Mouse (Mus musculus) ovary, adult 18-20 months (tissue): ENCODE measurements at regions not wholly inside any gene's neighbourhood (a gene's known extent, or its start where the extent isn't known, plus 50 kb on each side); places are given as distances from the start of the nearest gene placed in this dataset.

Experiments used
- DNase-seq: peaks from one replicate; pipeline ENCODE4 v3.0.0; 2022; ENCODE audit warnings: low spot score, mixed read lengths

DNA sequence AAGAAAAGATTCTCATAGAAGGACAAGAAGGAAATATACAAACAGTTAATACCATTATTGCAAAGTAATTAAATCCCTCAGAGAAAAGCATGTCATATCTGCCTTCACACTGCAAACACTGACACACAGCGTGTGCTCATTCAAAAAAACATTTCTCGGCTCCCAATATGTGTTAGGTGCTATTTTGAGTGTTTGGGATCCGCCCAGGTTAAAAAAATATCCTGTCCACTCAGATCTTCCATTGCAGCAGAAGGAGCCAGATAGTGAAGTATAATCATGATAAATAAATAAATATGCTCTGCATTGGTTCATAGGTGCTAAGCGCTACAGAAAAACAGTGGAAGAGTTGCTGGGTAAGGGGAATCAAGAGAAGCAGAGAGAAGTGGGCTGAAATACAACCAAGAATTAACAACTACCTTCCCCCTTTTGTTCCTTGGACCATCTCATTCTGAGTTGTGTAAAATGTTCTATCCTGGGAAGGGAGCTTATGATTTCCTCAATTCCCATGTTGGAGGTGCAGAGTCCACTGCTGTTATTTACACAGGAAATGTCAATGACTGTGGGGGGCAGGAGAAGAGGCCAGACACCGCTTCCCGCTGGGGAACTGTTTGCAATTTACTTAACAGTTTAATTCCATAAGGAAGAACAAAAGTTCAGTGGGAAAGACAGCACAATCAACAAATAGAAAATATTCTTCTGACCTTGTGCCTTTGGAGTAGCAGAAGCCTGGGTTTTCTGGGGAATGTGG, 139.9 kb downstream of the Tle1 start:
- DNase-seq, result no peak

- DNase-seq, result no peak
Observed at GRCm38 (mm10) chr4:72049638-72050454, 150.9 kb downstream of the Tle1 start.

DNA sequence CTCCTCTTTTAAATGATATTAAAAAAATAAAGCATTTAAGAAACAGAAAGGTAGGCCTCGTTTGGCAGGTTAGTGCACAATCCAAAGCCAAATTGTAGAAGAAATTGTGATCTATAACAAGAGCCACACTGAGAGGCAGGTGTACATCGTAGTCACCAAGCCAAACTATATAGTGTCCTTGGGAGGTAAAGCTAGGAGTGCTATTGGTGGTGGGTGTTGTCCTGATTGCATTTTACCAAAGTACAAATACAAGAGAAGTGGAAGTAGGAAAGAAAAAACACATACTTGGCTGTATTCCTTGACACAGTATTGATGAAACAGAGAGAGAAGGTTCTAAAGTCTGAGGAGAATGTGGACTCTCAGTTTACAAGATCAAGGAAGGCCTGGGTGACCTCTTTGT, 178.6 kb downstream of the Tle1 start:
- no peak for DNase-seq

GRCm38 (mm10) chr4:72014221-72014850, 186.4 kb downstream of the Tle1 start:
- DNase-seq, result no peak

GRCm38 (mm10) chr4:72013583-72013982, 187.1 kb downstream of the Tle1 start:
- DNase-seq, result no peak

- no peak for DNase-seq
Observed at GRCm38 (mm10) chr4:72010316-72010715, 190.4 kb downstream of the Tle1 start.

DNA sequence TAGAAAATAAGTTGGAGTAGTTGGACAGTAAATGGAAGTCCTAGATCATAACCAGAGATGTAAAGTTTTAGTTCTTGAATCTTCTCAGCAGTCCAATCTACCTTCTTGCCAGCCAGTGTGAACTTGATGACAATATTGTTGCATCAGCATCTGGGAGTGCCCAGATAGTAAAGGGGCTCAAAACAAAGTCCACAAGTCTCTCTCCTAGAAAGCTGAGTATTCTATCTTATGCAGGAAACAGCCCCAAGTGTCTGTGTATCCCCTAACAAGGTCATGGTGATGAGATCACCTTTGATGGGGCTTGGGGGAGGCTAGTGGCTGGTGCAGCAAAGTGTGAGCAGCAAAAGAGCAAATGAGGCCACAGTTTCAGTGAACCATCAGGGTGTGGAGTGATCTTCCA, 194.8 kb downstream of the Tle1 start:
- no peak for DNase-seq

DNA sequence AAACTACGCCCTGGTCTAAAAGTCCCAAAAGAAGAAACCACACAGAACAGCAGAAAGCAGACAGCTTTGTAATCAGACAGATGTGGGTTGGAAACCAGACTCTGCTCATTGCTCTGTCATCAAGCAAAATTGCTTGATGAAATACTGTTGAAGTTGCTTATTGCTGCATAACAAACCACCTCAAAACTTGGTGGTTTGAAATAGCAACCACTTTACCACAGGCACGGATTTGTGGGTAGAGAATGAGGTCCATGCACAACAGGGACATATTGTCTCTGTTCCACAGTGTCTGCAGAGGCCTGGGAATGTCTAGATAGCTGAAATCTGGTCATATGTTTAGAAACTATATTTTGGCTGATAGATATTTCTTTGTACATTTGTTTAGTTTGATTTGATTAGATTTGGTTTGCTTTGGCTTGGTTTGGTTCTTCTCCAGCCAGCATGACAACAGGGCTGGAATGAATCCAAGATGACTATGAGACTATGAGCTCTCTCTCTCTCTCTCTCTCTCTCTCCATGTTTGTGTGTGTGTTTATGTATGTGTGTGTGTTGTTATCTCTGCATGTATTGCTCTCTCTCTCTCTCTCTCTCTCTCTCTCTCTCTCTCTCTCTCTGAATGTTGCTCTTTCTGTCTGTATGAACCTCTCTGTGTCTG, 199.4 kb downstream of the Tle1 start:
- DNase-seq, result no peak

GRCm38 (mm10) chr4:71968701-71969100, 210.9 kb upstream of the Gm11232 start:
- DNase-seq, result peak; percentile 29

- DNase-seq, result no peak
Observed at GRCm38 (mm10) chr4:71953441-71953840, 195.7 kb upstream of the Gm11232 start.

DNA sequence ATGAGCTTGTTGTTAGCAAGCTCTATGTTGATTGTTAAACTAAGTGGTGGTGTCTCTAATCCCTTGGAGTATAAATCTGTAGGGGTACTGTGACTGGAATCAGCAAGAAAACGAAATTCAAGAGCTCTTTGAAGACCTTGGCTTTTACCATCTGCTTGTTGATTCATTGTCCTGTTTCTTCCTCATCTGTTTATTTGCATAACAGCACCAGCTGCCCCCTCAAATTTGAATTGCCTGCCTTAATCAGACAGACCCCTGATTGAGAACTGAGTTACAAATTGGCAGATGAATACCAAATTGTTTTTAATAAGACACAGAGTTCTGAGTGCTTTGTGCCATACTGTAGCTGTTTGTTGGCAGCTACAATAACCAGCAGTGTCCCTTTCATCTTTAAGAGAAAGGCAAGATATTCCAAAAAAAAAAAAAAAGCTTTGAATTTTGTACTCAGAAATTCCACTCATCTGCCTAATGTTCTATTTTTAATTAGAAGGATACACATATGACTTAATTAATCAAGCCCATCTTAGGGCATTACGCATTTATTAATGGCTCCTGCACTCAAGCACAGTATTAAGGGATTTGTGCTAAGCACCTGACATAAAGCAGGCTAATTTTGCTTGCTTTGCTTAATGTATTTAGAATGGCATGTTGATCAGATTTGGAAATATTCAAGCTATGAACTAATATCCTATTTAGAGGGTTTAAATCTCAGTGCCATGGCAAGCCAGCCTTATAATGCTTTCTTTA, 175.6 kb upstream of the Gm11232 start:
- no peak for DNase-seq

DNA sequence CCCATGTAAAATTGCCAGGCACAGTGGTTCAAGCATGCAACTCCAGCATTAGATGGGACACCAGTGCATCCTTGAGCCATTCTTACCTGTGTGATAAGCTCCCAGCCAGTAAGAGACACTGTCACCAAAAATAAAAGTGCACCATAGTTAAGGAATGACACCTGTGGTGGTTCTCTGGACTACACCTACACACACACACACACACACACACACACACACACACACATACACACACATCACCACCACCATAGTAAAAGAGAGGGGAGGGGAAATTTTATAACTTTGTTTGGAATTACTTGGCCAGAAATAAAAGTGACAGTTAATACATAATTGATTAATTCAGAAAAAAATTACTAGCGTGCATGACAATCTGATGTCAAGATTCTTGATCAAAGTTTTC, 175.1 kb upstream of the Gm11232 start:
- DNase-seq, result no peak

DNA sequence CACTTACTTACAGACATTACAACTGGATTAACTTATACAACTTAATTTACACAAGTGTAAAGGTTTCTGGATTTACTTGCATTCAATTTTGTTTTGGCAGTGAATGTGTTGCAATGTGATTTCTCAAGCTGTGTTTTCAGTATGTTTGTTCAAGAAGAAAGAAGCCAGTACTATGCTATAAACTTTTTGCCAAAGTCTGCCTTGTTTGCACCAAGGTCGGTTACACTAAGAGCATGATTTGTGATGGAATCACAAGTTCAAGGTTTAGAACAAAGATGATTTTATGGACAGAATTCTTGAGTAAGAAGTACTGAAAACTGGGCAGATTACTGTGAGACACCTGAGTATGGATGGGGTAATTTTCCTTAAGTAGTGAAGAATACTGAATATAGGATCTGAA, 153.8 kb upstream of the Gm11232 start:
- DNase-seq, result no peak

GRCm38 (mm10) chr4:71875651-71876050, 117.9 kb upstream of the Gm11232 start:
- DNase-seq, result no peak

DNA sequence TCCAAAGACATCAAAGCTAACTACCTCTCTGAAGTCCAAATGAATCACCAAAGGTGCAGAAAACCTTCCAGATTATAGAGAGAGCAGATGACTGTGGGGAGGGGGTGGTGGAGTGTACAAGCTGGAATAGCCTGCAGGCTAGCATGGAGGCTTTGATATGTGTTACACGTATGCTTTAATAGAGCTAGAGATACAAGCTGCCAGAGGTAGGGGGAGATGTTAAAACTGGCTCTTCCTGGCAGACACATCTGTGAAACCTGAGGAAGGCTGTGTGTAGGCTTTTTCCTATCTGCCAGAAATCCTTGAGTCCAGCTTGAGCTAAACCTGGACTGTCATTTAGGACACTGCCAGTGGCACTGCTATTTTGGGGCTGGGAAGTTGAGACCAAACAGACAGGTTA, 109.2 kb upstream of the Gm11232 start:
- DNase-seq, result no peak

DNA sequence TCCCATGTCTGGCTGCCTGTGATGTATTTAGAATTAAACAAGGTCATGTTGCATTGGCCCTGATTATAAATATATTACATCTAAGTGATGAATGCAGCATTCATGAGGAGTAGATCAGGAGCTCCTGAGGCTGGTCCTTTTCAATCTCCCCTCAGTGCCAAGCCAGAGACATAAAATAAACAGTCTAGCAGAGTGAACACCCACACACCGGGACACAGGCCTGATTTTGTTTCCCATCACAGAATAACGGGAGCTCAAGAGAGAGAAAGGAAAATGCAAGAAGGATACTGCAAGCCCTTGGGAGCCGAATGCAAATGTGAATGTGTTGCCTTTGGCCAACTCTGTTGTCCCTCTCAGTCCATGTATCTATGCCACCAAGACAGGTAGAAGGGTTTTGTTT, 84.1 kb upstream of the Gm11232 start:
- DNase-seq, result no peak

- DNase-seq, result no peak
Observed at GRCm38 (mm10) chr4:71840774-71841146, 83.0 kb upstream of the Gm11232 start.

DNA sequence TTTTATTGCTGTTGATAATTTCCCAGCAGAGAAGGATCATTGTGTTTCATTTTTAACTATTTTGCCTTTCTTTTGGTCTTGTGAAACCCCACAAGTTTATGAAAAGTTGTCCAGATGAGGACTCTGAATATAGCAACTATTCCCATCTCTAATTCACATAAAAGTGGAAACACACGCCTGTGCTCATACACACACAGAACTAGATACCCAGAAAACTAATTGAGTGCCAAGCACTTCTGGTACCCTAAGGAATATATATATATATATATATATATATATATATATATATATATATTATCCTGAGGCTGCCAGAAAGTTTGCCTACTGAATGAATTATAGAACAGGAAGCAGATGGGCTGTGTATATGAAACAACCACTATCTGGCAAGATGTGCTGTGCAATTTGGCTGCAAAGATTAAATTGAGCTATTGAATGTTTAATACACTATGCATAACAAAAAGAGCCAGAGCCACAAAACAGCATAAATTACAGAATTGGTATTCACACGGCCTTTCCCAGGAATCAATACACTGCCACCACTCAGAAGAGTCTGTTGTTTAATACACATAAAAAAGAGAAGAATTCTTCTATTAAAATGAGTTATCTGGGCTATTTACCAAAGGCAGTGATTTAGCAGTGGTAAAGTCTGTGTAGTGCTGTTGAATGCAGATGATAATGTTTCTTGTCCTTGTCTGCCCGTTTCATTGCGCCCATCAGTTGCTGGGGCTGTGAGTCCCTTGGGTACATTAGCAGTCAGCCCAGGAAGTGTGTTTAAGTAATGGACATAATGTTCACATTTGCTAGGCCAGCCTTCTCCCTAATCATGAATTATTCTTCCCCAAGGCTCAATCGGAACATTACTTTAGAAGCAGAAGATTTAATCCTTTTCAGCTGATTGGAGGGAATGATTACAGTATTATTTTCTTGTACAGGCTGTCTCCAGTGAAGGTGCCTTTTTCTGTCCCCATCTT, 82.3 kb upstream of the Gm11232 start:
- DNase-seq, result no peak

DNA sequence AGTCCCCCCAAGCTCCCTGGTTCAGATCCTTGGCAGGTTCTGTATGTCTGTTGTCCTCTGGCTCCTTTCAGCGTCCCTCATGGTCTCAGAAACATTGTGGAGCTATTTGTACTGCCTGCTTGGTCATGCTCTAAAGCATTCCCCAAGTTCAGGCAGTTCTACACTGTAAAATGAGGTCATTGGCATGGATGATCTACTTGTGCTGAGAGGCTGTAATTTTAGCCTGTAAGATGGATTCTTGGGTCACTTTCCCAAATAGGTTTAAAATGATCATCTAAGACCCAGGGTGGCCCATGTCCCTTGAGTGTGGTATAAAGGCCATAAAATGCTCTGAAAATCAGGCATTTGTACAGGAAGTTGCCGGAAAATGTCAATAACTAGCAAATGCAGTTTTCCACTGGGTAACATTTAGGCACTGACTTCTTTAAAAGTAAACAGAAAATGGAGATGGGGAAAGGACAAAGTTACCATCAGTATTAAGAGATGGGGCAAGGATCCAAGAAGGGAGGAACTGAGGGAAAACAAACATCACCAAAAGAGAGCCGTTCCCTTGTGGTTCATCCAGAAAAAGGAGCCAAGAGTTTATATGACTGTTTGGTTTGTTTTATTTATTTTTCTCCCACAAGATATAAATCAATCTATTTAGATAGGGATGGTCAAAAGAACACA, 81.5 kb upstream of the Gm11232 start:
- no peak for DNase-seq

DNA sequence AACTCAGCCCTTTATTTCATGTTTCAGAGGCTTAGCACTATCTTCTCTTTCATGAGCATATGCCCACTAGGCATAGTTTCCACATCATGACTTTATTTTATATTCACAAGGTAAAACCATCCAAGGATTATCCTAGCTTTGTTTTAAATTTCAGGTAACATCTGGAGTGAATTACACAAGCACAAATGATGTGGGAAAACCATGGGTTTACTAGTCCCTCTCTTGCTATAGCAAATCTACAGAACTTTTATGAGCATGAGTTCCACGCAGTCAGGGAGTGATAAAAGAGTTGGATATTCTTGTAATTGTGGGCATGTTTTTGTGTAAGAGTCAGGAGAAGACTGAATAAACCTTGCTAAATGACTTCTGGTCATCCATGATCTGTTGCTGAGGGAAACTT, 78.0 kb upstream of the Gm11232 start:
- no peak for DNase-seq
